Mouse (Mus musculus) telencephalon, adult 2 months (tissue): Measurements from ENCODE around the gene Ccdc126.

Experiments used
- DNase-seq: peaks from one replicate; pipeline ENCODE4 v3.0.0-alpha.2; 2011; ENCODE audit warnings: low read depth, low spot score

Ccdc126 gene

DNA sequence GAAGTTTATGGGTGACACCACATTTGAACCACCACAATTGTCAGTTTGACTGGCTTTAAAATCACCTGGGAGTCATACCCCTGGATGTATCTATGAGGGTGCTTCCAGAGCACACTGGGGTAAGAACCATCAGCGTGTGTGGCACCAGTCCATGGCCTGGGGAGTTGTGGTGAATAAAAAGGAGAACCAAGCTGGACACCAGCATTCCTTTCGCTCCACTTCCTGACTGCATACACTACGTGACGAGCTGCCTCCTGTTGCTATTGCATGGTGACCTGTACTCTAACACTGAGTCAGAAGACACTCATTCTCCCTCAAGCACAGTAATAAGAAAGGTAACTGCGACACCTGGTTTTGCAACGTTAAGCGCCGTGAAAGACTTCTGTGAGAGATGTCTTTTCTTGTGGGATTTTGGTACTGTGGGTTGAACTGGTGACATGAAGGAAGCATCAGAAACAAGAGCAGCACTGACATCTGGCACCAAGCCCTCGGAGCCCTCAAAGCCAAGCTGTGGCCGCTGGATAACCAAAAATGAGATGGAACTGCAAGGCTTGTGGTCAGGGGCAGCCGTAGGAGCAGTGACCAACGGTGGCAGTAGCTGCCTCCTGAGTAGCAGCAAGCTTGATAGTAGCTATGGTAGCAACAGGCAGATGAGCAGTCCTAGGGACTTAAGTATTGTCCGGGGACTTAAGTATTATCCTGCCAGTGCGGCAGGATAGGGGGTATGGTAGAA, 24.8 kb downstream of the Ccdc126 start:
- DNase-seq: no peak

GRCm38 (mm10) chr6:49349826-49350225, 30.8 kb downstream of the Ccdc126 start:
- no peak for DNase-seq

DNA sequence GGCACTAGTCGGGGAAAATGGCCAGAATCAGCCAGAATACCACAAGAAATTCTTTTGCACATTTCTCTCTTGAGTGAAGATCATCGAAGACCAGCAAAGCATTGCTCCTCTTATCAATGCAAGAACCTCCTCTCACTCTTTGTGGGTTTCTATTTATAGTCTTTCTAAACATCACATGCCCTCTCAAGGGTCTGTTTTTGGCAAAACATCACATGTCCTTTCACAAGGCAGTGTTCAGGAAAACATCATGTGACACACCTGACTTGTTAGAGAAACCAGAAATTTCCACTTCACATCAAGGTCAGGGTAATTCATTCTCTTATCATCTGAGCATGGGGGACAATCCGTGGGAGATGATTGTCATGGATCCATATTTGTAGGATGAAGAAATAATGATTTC, 35.5 kb downstream of the Ccdc126 start:
- no peak for DNase-seq

- no peak for DNase-seq
Measured at GRCm38 (mm10) chr6:49355171-49355570, 36.1 kb downstream of the Ccdc126 start.

GRCm38 (mm10) chr6:49360420-49360819, 41.3 kb downstream of the Ccdc126 start:
- DNase-seq: no peak

DNA sequence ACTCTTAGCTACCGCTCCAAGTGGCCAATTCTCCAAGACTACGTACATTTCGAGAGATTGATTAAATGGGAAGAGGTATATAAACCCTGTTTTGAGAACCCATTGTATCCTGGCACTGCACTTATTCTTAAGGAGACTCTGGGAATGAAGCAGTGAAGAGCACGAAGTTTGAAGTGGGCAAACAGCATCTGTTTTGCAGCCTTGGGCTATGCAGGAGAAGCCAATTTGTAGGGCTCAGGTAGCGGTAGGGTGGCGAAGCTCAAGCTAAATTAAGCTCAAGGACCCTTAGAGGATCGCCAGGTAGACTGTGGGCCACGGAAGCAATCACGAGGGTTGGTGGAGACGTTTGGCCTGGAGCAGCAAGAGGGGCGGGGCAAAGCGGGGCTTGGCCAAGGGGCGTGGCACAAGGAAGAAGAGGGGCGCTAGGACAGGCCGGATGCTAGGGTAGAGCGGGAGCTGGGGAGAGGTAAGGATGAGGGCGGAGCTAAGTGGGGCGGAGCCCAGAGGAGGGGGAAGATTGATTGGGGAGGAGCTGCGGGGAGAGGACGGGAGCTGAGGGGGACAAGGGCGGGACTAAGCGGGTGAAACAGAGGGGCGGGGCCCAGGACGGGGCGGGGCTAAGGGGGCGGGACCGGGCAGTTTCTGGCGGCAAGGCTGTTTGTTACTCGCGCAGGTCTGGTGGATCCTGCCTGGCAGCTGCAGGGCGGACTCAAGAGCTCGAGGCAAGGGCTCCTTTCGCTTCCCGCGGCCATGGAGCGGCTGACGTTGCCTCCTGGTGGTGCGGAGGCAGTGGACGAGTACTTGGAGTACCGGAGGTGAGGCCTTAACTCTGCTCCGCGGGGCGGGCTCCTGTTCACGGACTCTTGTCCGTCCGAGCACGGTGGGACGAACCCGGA, 48.3 kb downstream of the Ccdc126 start, which contains the start of gene Fam221a:
Gene Fam221a, plus strand, starts transcription at position 581 of the 896 bp plus-strand sequence.
- DNase-seq: peak; percentile 78

- no peak for DNase-seq
Measured at GRCm38 (mm10) chr6:49368212-49368611, 49.1 kb downstream of the Ccdc126 start.

- DNase-seq: no peak
Measured at GRCm38 (mm10) chr6:49372705-49373104, 53.6 kb downstream of the Ccdc126 start.

GRCm38 (mm10) chr6:49373943-49374342, 54.9 kb downstream of the Ccdc126 start:
- DNase-seq: no peak

DNA sequence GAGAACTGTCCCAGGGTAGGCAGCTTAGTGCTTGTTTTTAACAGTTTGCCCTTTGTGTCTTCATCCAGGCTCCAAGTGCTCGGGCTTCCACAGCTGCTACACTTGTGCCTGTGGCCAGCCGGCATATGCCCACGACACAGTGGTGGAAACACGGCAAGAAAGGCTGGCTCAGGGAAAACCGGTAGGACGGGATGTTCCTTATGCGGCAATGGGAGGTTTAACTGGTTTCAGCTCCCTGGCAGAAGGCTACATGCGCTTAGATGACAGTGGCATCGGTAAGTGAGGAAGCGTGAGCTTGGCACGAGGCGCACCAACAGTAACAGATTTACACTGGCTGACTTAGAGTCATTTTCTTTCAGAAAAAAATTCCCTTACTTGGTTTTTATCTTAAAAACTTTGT, 59.3 kb downstream of the Ccdc126 start:
- DNase-seq: no peak
